Mouse (Mus musculus) WW6 (cell line): ENCODE data around the gene H2-M10.4.
"Not testable (repeated sequence)": the region's sequence is repeated elsewhere in the genome, so short reads cannot be mapped to it uniquely, and the experiment has no call there.

Experiments used
- DNase-seq: peaks from one replicate; pipeline ENCODE4 v3.0.0-alpha.2; 2013; ENCODE audit warnings: low read depth, low spot score

The H2-M10.4 gene

DNA sequence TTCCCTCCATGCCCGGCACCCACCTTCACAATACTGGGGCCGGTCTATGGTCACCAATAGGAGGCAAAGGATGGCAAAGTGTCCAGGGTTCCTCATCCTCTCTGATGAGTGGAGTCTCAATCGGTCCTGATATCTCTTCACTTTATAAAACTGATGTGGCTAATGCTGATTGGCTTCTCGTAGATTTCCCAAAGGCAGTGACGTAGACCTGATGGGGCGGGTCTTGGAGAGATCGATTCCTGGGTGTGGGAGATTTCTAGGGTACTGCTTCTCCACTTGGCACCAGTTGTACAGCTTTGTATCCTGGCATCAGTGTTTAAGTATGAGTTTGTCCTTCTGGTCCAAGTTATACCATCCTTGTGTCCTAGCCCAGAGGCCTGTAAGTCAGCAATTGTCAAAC, at the start of gene H2-M10.4:
TSS of gene H2-M10.4 (minus strand) at position 101 of the 400 bp plus-strand sequence.
- DNase-seq = no peak

DNA sequence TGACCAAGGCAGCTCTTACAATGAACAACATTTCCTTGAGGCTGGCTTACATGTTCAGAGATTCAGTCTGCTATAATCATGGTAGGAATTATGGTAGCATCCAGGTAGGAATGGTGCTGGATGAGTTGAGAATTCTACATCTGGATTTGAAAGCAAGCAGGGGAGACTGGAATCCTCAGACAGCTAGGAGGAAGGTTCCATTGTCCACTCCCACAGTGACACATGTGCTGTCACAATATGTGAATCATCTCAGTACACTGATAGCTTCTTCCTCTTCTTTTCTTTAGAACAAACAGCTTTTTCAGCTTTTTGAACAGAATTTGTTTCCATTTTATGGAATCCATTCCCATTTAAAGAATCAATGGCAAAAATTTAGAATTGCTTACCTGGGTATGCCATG, 41.8 kb upstream of the H2-M10.4 start:
- DNase-seq = no peak

DNA sequence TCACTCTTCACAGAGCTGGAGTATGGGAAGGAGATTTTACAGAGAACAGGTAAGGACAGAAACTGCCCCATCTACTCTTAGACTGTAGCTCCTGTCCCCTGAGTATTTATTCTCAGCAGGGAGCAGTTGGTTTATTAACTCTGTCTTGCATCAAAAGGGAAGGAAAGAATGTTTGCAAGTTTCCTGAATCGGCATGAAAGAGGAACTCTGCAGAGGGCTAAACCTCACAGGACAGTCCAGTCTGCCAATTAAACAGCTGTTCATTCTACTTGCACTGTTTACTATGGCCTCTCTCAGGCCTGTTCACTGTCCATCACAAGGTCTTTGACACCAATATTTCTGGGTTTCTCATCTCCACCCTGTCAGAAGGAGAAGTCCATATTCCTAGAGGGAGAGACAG, 38.3 kb upstream of the H2-M10.4 start:
- DNase-seq = no peak

DNA sequence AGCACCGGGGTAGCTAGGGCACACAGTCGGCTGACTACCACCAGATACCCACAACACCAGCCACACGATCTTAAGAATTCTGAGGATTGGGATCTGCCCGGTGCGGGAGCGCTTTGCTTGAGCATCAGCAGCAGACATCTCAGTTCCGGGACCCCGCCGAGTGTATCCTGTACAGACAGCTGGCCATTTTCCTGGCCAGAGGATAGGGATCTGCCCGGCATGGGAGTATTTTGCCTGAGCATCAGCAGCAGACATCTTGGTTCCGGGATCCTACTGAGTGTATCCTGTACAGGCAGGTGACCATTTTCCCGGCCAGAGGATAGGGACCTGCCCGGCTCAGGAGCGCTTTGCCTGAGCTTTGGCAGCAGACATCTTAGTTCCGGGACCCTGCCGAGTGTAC, 26.0 kb upstream of the H2-M10.4 start:
- DNase-seq = not testable (repeated sequence)

DNA sequence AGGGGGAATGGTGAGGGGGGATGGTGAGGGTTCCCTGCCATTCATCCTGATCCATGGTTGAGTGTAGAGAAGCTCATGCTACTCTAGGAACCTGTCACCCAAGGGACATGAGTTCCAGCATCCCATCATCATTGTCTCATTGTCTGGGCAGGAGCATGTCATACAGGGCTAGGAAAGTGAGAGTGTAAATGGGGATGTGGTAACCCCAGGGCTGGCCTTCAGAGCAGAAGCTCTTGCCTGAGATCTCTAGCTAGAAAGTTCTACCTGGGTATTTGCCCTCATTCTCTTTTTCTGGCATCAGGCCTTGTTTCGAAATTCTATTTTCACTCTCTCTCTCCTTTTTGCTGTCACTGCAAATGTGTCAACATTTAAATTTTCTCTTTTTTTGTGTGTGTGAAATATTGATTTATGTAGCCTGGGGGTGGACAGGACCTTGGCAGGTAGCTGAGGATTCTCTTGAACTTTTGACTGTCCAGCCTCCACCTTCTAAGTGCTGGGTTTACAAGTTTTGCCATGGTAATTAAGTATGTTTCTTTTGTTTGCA, 24.6 kb upstream of the H2-M10.4 start:
- no peak for DNase-seq

- no peak for DNase-seq
Measured at GRCm38 (mm10) chr17:36483865-36484264, 21.7 kb upstream of the H2-M10.4 start.

DNA sequence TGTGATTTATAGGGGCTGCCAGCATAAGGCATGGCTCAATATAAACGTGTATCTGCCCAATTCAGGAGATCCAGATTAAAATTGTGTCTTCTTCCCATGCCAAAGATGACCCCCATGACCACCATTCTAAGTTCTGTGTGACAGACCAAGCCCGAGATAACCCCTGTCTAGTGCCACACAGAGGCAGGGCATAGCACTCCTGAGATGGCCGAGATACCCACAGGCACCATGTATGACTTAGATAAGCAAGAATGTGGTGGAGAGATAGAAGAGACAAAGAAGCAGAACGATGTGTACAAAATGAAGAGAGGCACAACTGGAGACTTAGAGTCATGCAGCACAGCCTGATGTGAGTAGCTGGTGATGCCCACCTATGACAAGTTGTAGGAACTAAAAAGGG, 5.9 kb downstream of the H2-M10.4 start:
- no peak for DNase-seq

DNA sequence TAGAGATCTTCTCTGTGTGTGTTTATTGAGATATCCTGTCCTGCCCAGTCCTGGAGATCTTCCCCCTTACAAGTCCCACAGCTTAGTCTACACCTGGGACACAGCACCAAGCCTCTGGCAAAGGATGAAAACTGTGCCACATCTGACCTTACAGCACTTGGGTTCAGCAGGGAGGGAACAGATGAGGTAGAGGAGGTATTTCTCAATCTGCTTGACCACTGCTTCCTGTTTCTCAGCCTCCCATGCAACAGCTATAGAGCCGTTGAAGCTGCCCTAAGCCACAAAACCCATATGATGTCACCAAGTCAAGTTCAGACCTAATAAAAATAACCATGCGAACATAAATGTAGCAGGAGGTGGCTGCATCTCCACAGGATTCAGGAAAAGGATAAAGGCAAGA, 30.7 kb downstream of the H2-M10.4 start:
- no peak for DNase-seq

- DNase-seq = no peak
Measured at GRCm38 (mm10) chr17:36418091-36418754, 43.9 kb downstream of the H2-M10.4 start.

DNA sequence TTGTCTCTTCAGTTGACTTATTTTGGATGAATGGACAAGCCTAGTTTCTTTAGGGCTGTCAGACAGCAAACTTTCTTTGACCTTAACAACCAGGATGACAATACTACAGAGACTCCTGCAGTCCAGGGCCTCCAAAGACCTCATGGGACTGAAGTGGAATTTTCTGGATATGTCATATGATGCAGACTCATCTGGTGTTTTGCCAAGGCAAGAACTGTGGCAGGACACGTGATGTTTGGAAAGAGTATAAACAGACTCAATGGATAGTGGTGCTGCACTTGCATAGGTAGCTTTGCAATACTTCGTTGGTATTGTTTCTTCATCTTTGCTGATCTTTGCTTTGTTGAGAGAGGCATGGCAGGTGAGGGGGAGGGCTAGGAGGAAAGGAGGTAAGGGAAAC, 44.7 kb downstream of the H2-M10.4 start:
- no peak for DNase-seq

DNA sequence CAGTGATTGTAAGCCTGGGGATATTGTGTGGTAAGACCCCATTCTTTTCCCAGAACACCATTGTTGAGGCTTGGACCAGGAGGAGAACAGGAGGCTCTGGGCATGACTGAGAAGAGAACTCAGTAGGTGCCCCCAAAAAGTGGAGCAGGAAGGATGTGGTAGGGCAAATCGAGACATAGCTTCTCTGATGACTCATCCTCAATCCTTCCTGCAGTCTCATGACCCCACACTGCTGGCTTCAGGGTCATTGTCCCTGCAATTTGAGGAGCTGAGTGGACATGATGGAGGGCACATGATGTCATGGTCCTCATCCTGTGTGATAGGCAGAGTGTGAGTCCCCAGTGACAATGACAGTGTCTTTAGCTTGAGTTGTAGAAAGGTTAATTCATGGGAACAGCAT, 46.7 kb downstream of the H2-M10.4 start:
- DNase-seq = no peak

DNA sequence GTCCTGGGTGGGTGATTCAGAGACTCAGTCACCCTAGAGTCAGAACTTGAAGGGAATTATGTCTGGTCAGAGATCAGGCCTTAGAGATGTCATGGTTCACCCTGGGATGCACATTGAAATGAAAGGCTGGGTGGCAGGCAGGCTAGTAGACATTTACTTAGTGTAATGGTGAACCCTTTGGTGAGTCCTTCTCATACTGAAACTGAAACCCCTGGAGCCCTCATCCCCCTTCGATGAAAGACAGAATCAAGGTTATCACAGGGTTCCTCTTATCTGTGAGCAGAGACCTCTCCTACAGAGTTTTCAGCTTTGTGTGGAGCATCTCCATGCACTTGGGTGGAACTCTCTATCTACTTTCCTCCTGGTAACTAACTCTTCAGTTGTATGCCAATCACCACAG, 47.8 kb downstream of the H2-M10.4 start:
- DNase-seq = no peak
